Mouse (Mus musculus) cerebellum, adult 2 months (tissue): ENCODE data around the gene Nat9. TPM values are rescaled to one million over a fixed set of nuclear protein-coding genes. Genes with fewer than 3 reads are reported as not detected.

ENCODE experiments used
- DNase-seq, 2 experiments: peaks; one replicate each; pipeline ENCODE4 v3.0.0; 2021
- H3K27ac ChIP-seq: fragments of 200-500 bp; 2 replicates; pipeline ENCODE4 v1.5.1; 2012; ENCODE audit warnings: low read length, control low read depth, inconsistent platforms; ENCODE audit not compliant: insufficient read depth
- H3K27me3 ChIP-seq: fragments of 200-500 bp; 2 replicates; pipeline ENCODE4 v1.6.1; 2012; ENCODE audit warnings: inconsistent platforms, mild to moderate bottlenecking, low read length, moderate library complexity; ENCODE audit not compliant: control insufficient read depth, insufficient read depth
- H3K4me1 ChIP-seq: fragments of 200-500 bp; 2 replicates; pipeline ENCODE4 v1.6.1; 2011; ENCODE audit warnings: low read length; ENCODE audit not compliant: control insufficient read depth, insufficient read depth
- H3K4me3 ChIP-seq: fragments of 200-500 bp; replicated peaks from 2 replicates; pipeline ENCODE3; 2011; ENCODE audit warnings: mild to moderate bottlenecking, low read depth, low read length, control low read depth; ENCODE audit not compliant: insufficient read depth
- CTCF ChIP-seq: fragments of 200-500 bp; IDR thresholded peaks from 2 replicates; pipeline ENCODE4 v1.5.1; 2011; ENCODE audit warnings: low read depth, mild to moderate bottlenecking, control low read depth, low read length, moderate library complexity, borderline replicate concordance; ENCODE audit not compliant: insufficient read depth
- POLR2A ChIP-seq: fragments of 200-500 bp; IDR thresholded peaks from 2 replicates; pipeline ENCODE4 v1.6.1; 2011; ENCODE audit warnings: low read length, control low read depth, borderline replicate concordance; ENCODE audit not compliant: insufficient read depth
- WGBS: fragments of 180-500 bp; shearing (Covaris S2); methylation state at CpG from one replicate; pipeline ENCODE4 v1.1.7; 2018; 5-methylcytosine and 5-hydroxymethylcytosine counted together
- polyA plus RNA-seq: library from polyadenylated mRNA; depleted of rRNA; stranded (reverse); fragments of >200 nt; gene quantifications from 2 replicates; pipeline ENCODE4 v1.2.3, GENCODE M21; 2012

Gene Nat9
- polyA plus RNA-seq, 1 experiment: 37.5 TPM

DNA sequence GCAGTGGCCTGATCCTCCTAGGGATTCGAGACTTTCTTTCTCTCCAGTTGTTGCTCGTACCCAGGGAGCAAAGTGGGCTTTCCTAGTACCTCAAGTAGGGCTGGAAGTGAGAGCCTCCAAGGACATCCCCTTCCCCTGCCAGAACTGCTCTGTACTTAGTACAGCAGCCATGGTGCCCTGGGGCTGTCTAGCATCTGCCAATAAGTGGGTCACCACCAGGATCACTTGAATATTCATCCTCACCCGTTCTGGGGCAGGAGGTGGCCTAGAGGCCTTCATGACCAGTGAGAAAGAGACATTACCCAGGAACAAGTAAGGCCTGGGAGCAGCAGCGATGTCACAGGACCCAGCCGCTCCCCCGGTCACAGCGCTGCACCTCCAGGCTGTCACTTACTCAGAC is 22.3 kb upstream of the Nat9 start:
- 70% methylated on average over 7 of the region's 7 CpGs for WGBS
- TF ChIP-seq POLR2A: no peak
- no peak for TF ChIP-seq CTCF
- H3K4me1 ChIP-seq: peaks cover 94% of the 10 kb centered on the region
- H3K27me3 ChIP-seq: no peaks in the 10 kb centered on the region
- H3K4me3 ChIP-seq: no peak overlapping the region
- DNase-seq: peak in 1 of 2 experiments; percentile 46
- peak overlapping the region; percentile 82; the same call in 1 of the 2 replicates for H3K27ac ChIP-seq

DNA sequence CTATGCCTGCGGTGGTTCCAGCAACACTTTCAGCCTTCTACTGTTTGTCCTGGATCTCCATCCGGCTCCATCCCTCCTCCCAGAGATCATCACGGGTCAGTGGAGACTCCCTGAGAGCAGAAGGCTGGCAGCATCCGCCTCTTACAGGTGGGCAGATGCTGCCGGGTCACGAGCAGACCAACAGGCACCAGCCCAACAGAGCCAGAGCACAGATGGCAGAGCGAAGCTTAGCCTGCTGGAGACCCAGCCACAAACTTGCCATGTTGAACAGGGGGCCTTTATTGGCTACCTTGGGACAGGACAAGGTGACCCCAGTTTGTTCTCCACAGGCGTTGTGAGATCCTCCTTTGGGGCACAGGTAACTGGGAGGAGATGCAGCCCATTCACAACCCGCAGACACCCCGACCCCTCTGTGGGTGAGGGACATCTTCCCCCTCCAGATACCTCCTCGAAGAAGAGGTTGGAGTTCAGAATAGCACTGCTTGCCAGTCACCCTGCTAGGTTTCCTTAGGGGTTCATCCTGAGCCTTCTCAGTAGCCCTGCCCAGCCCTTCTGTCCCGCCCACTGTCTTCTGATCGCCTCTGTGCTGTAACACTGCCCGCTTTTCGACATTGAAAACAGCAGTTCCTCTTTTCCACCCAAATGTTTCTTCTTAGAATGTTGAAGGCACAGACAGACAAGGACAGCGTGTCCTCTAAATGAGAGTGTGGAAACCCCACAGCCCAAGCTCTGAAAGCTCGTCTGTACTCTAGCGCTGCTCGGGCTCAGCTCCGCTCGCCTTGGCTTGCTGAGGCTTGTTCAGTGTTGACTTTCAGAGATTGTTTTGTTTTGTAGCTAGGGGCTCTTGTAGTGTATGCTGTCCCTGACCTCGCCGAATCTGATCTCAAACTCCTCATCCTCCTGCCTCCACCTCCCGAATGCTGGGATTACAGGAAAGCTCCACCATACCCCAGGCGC is 21.4 kb upstream of the Nat9 start:
- DNase-seq: peak; percentile 70 to 75
- H3K4me3 ChIP-seq: no peak overlapping the region
- no peaks in the 10 kb centered on the region for H3K27me3 ChIP-seq
- WGBS: 27% methylated on average over 25 of the region's 25 CpGs
- TF ChIP-seq CTCF: no peak
- H3K4me1 ChIP-seq: peaks cover 95% of the 10 kb centered on the region
- peak overlapping the region; percentile 82 for H3K27ac ChIP-seq

DNA sequence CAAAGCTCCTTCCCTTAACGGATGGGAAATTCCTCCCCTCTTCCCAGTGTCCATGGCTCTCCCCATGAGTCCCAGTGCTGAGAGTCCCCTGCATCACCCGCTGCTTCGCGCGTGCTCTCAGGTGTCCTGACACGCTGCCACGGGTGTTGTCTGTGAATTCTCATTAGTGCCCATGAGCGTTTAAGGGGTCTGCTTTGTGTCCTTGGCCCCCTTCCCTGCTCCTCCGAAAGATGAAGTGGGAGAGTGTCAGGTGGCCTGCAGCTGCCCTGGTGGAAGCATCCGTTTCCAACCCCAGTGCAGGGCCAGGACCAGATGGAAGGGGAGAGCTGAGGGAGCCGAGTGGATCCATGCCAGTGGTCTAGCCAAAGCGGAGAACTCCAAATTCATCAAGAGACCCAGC is 20.5 kb upstream of the Nat9 start:
- Histone ChIP-seq H3K27me3 (no peaks in the 10 kb centered on the region), H3K4me1 (peaks cover 95% of the 10 kb centered on the region), H3K4me3 (no peak overlapping the region), H3K27ac (peak overlapping the region; percentile 82)
- 20% methylated on average over 12 of the region's 12 CpGs for WGBS
- DNase-seq: peak; percentile 71 to 73
- TF ChIP-seq CTCF (no peak), POLR2A (no peak)

DNA sequence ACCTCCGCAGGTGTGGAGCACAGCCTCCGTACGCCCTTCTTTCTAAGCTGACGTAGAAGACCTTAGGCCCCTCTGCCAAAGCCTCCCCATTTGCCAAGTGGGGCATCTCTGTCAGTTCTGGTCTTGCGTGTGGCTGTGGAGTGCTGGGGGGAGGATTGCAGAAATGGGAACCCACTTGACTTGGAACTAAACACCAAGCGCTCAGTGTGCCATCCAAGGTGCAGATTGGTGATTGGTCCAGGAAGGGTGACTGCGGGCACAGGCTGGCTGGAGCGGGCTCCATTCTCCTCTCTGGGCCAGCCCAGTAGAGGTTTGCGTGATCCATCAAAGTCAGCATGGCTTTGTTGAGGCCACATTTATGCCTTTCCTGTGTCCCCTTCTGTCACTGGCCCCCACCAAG is 15.1 kb upstream of the Nat9 start:
- TF ChIP-seq POLR2A: peak; percentile 30; the same call in 1 of the 2 replicates
- TF ChIP-seq CTCF: no peak
- DNase-seq: peak in 1 of 2 experiments; percentile 91
- WGBS: 10% methylated on average over 9 of the region's 9 CpGs
- Histone ChIP-seq H3K27ac (peak overlapping the region; percentile 93), H3K4me3 (no peak overlapping the region), H3K27me3 (no peaks in the 10 kb centered on the region), H3K4me1 (peaks cover 62% of the 10 kb centered on the region)

DNA sequence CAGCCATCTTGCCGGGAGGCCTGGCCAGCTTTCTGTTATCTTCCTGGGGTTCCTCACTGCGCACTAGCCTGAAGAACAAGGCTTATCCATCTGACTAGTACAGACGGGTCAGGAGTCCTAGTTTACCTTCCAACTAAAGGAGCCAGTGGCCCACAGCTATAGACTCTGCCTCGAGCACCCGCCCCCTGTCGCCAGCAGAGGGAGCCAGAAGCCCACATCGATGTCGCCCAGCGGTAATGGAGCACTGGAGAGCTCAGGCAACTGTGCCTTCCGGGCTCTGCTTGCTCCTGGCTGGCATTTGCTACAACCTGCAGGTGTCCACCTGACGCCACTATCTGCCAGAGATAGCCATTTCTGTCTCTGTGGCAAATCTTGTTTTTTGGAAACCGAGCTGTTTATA is 14.7 kb upstream of the Nat9 start:
- H3K4me3 ChIP-seq: no peak overlapping the region
- TF ChIP-seq POLR2A (no peak), CTCF (peak; percentile 99)
- peak; percentile 97 for DNase-seq
- peaks cover 57% of the 10 kb centered on the region for H3K4me1 ChIP-seq
- H3K27me3 ChIP-seq: no peaks in the 10 kb centered on the region
- WGBS: 3% methylated on average over 12 of the region's 12 CpGs
- H3K27ac ChIP-seq: peak overlapping the region; percentile 93

DNA sequence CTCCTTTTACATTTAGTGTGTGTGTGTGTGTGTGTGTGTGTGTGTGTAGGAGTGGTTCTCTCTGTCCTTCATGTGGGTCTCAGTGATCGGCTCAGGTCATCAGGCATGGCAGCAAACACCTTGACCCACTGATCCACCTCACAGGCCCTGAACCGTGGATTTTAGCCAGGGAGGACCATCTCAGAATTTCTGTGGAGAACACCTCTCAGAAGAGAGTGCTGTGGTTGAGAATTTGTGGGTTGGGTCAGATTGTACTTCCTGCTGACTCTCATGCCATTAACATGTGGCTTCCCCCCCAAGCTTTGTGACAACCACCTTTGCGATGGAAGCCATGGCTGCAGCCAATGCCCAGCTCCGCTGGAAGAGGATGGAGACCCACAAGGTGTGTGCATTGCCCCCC is 12.9 kb upstream of the Nat9 start:
- H3K27me3 ChIP-seq: no peaks in the 10 kb centered on the region
- TF ChIP-seq CTCF: no peak
- no peak for TF ChIP-seq POLR2A
- DNase-seq: no peak
- H3K27ac ChIP-seq: no peak overlapping the region
- H3K4me3 ChIP-seq: no peak overlapping the region
- peaks cover 42% of the 10 kb centered on the region for H3K4me1 ChIP-seq
- WGBS: 95% methylated on average over 4 of the region's 4 CpGs

DNA sequence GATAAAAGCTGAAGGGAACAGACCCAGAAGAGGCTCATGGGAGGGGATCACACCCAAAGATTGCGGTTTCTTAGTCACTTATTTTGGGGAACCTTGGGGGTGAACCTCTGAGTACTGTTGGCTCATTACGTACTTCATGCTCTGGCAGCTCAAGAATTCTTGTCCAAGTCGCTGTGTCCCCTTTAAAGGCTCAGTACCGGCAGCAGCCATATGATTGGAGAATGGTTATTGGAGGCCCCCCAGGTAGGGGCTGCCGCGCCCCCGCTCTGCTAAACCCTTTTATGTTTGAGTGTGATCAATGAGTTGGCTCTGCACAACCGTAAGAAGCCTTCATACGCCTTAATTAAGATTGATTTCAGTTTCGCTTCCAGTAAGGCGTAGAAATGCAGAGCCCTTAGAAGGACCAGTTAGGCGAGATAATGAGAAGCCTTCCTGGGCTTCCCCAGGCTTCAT is 11.3 kb upstream of the Nat9 start:
- DNase-seq: no peak
- TF ChIP-seq CTCF (no peak), POLR2A (no peak)
- H3K4me1 ChIP-seq: peaks cover 26% of the 10 kb centered on the region
- no peak overlapping the region for H3K27ac ChIP-seq
- H3K4me3 ChIP-seq: no peak overlapping the region
- H3K27me3 ChIP-seq: no peaks in the 10 kb centered on the region
- 79% methylated on average over 12 of the region's 12 CpGs for WGBS

DNA sequence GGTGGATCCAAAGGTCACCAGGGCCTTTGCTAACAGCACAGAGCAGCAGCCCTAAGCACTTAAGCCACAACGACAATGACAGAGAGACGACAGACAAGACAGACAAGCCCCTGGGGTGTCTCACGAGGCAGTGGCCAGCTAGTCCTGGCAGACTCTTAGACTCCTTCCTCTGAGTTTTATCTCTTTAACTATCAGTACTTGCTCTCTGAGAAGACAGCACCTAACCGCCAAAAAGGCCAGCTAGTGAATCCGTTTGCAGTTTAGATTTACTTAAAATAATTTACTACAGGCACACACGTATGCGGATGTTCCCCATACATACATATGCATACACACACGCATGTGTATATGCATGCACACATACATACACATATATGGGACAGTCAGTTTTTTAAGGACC is 9.9 kb upstream of the Nat9 start:
- 75% methylated on average over 8 of the region's 8 CpGs for whole genome bisulfite sequencing
- TF ChIP-seq CTCF (no peak), POLR2A (no peak)
- H3K27me3 ChIP-seq: no peaks in the 10 kb centered on the region
- no peak overlapping the region for H3K27ac ChIP-seq
- peaks cover 12% of the 10 kb centered on the region for H3K4me1 ChIP-seq
- no peak overlapping the region for H3K4me3 ChIP-seq
- no peak for DNase-seq
